33 mouse cellular contexts compared by ENCODE assay signal in genomic region chr19:23051456-23051855, GRCm38 (mm10).
"Had no signal": no experiment of that assay in that cellular context is flagged by ENCODE, and none has a peak within 500 bp of the region (broad histone marks: within the 10 kb centered on the region; RNA-seq: fewer than 3 reads in every experiment).

No protein-coding gene starts in this region.

- H3K36me3 ChIP-seq: limb, embryonic 10.5 days; limb, embryonic 12.5 days; limb, embryonic 13.5 days; limb, embryonic 15.5 days; liver, embryonic 12.5 days; liver, embryonic 13.5 days; liver, embryonic 15.5 days; lung, embryonic 15.5 days; midbrain, embryonic 10.5 days; midbrain, embryonic 12.5 days; midbrain, embryonic 13.5 days; midbrain, embryonic 15.5 days; neural tube, embryonic 12.5 days; neural tube, embryonic 13.5 days had no signal

- ATAC-seq: liver, embryonic 12.5 days; liver, postnatal 0 days; lung, postnatal 0 days; midbrain, embryonic 13.5 days; midbrain, embryonic 15.5 days; midbrain, embryonic 16.5 days had no signal

- DNase-seq: left cerebral cortex, postnatal 4 days; liver; liver, embryonic 13.5 days; liver, postnatal 0 days; lung, adult 18-20 months; lung, adult 2 months; lung, embryonic 14.5 days; lung, postnatal 10 days; lung, postnatal 14 days; lung, postnatal 36 days; lung, postnatal 4 days; midbrain, embryonic 14.5 days had no signal

- H3K27me3 ChIP-seq: limb, embryonic 12.5 days; limb, embryonic 13.5 days; limb, embryonic 15.5 days; liver, embryonic 13.5 days; lung, embryonic 15.5 days; midbrain, embryonic 15.5 days; neural tube, embryonic 12.5 days; neural tube, embryonic 13.5 days had no signal

- H3K9me3 ChIP-seq: limb, embryonic 10.5 days; limb, embryonic 12.5 days; limb, embryonic 13.5 days; limb, embryonic 15.5 days; liver, embryonic 12.5 days; liver, embryonic 13.5 days; liver, embryonic 15.5 days; lung, embryonic 15.5 days; megakaryocyte, embryonic 14.5 days; midbrain, embryonic 10.5 days; midbrain, embryonic 12.5 days; midbrain, embryonic 13.5 days; midbrain, embryonic 15.5 days; neural tube, embryonic 12.5 days; neural tube, embryonic 13.5 days had no signal

- H3K27ac ChIP-seq: limb, embryonic 10.5 days; limb, embryonic 12.5 days; limb, embryonic 13.5 days; limb, embryonic 15.5 days; liver, embryonic 12.5 days; liver, embryonic 13.5 days; liver, embryonic 14.5 days; liver, embryonic 15.5 days; lung, embryonic 15.5 days; macrophage; midbrain, embryonic 10.5 days; midbrain, embryonic 12.5 days; midbrain, embryonic 13.5 days; midbrain, embryonic 15.5 days; neural tube, embryonic 12.5 days; neural tube, embryonic 13.5 days had no signal

- H3K4me3 ChIP-seq: limb, embryonic 10.5 days; limb, embryonic 12.5 days; limb, embryonic 13.5 days; limb, embryonic 15.5 days; liver, embryonic 12.5 days; liver, embryonic 13.5 days; liver, embryonic 15.5 days; lung, embryonic 15.5 days; megakaryocyte, embryonic 14.5 days; midbrain, embryonic 10.5 days; midbrain, embryonic 12.5 days; midbrain, embryonic 13.5 days; midbrain, embryonic 15.5 days; myocyte; neural tube, embryonic 12.5 days; neural tube, embryonic 13.5 days had no signal

- H3K4me1 ChIP-seq: limb, embryonic 10.5 days; limb, embryonic 12.5 days; limb, embryonic 15.5 days; liver, embryonic 12.5 days; liver, embryonic 13.5 days; liver, embryonic 15.5 days; midbrain, embryonic 12.5 days; midbrain, embryonic 13.5 days; midbrain, embryonic 15.5 days; neural tube, embryonic 12.5 days; neural tube, embryonic 13.5 days had no signal

- H3K4me2 ChIP-seq: limb, embryonic 12.5 days; limb, embryonic 13.5 days; limb, embryonic 15.5 days; liver, embryonic 11.5 days; liver, embryonic 12.5 days; liver, embryonic 13.5 days; liver, embryonic 15.5 days; lung, embryonic 14.5 days; lung, embryonic 15.5 days; midbrain, embryonic 11.5 days; midbrain, embryonic 12.5 days; midbrain, embryonic 13.5 days; midbrain, embryonic 15.5 days; neural tube, embryonic 12.5 days; neural tube, embryonic 13.5 days had no signal

- H3K9ac ChIP-seq: limb, embryonic 12.5 days; limb, embryonic 13.5 days; limb, embryonic 15.5 days; liver, embryonic 12.5 days; liver, embryonic 13.5 days; liver, embryonic 14.5 days; liver, embryonic 15.5 days; liver, postnatal 0 days; lung, embryonic 14.5 days; lung, embryonic 15.5 days; midbrain, embryonic 12.5 days; midbrain, embryonic 13.5 days; midbrain, embryonic 15.5 days; neural tube, embryonic 12.5 days; neural tube, embryonic 13.5 days had no signal
